Mouse (Mus musculus): Measurements from ENCODE around the gene Twist1.

DNA sequence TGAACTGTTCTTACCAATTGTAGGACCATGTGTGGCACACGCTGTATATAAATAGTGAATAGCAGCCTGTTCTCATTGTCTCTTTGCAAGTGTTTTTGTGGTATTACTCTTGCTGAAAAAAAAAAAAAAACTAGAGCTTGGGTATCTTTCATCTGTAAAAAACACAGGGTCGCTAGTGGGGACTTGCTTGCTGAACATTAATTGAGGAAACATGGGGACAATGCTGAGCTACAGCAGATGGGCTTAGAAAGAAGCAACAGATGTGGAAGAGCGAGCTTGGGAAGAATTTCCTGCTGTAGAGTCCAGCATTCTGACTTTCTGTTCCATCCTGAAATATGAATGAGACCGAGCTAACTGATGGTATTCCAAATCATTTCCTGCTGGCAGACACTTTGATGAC, 22.7 kb downstream of the Twist1 start:
- no peak for TF ChIP-seq CTCF (IDR thresholded peaks at IDR 0.05; ENCODE audit: control insufficient read depth, insufficient read depth, low read length)
- TF ChIP-seq POLR2A (IDR thresholded peaks at IDR 0.05; ENCODE audit: borderline replicate concordance, control insufficient read depth, low read depth, low read length): no peak
